Mouse (Mus musculus) stomach, postnatal 0 days (tissue): ENCODE results near the gene Eif4g3.

Experiments used
- CTCF ChIP-seq: IDR thresholded peaks from 2 replicates; pipeline ENCODE4 v1.5.1; 2016; ENCODE audit warnings: antibody characterized with exemption, low read depth, mild to moderate bottlenecking, moderate library complexity
- EP300 ChIP-seq: optimal IDR thresholded peaks from 2 replicates; pipeline ENCODE3; 2016; ENCODE audit warnings: antibody characterized with exemption

DNA sequence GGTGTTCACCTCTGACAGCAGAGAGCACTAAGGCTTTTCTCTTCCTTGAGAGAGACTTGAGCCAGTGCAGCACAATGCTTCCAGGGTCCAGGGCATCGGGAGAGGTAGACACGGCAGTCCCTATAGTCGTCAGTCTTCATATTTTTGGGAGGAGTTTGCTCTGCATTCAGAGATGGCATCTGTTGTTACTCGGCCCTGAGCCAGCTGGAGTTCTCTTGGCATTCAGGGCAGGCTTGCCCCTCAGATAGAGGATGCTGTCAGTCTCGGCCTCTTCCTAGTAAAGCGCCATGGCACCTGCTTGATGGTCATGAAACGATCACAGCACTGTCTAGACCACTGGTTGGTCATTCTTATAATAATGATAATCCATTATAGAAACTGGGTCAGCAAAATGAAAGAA is 131.2 kb downstream of the Eif4g3 start:
- TF ChIP-seq CTCF, result no peak
- no peak for TF ChIP-seq EP300
